Mouse (Mus musculus): ENCODE data around the gene Nepro. TPM values are rescaled to one million over a fixed set of nuclear protein-coding genes. Genes with fewer than 3 reads are reported as not detected.
A peak's percentile ranks its signal among the peaks of the same experiment; 100 is the strongest.

The Nepro gene
- polyA plus RNA-seq, 1 experiment from 2014 or later, result 7.0 TPM

- H3K4me2 ChIP-seq, result no peak overlapping the region
- no peak for ATAC-seq (replicated peaks; ENCODE audit: insufficient number of reproducible peaks, low FRiP score, low TSS enrichment)
- no peaks in the 10 kb centered on the region; the same call in 1 of the 2 replicates for H3K4me1 ChIP-seq (ENCODE audit: control insufficient read depth, insufficient read depth, low read length)
- 65% methylated on average over 7 of the region's 7 CpGs for WGBS (ENCODE audit: insufficient replicate concordance)
- H3K27me3 ChIP-seq (ENCODE audit: control insufficient read depth, insufficient read depth, low read length), result no peaks in the 10 kb centered on the region
- no peaks in the 10 kb centered on the region for H3K9me3 ChIP-seq (replicated peaks; ENCODE audit: control insufficient read depth, low read length)
- H3K9ac ChIP-seq (ENCODE audit: low read depth, low read length), result no peak overlapping the region
- H3K4me3 ChIP-seq (ENCODE audit: low read depth, low read length), result no peak overlapping the region
- 0 out of 2 replicates have a peak, but pooled peaks cover 3% of the 10 kb centered on the region for H3K36me3 ChIP-seq (ENCODE audit: control insufficient read depth, insufficient read depth, low read length)
- H3K27ac ChIP-seq (ENCODE audit: low read depth, low read length), result no peak overlapping the region
These were observed 4.8 kb upstream of the Nepro start for GRCm38 (mm10) chr16:44719349-44719748.

- no peaks in the 10 kb centered on the region for H3K27me3 ChIP-seq (ENCODE audit: control insufficient read depth, insufficient read depth, low read length)
- 78% methylated on average over 3 of the region's 3 CpGs for WGBS (ENCODE audit: insufficient replicate concordance)
- no peak overlapping the region for H3K27ac ChIP-seq (ENCODE audit: low read depth, low read length)
- no peaks in the 10 kb centered on the region for H3K9me3 ChIP-seq (replicated peaks; ENCODE audit: control insufficient read depth, low read length)
- H3K4me1 ChIP-seq (ENCODE audit: control insufficient read depth, insufficient read depth, low read length), result peaks cover 4% of the 10 kb centered on the region
- H3K4me2 ChIP-seq, result no peak overlapping the region
- no peak overlapping the region for H3K9ac ChIP-seq (ENCODE audit: low read depth, low read length)
- H3K36me3 ChIP-seq (ENCODE audit: control insufficient read depth, insufficient read depth, low read length), result 0 out of 2 replicates have a peak, but pooled peaks cover 3% of the 10 kb centered on the region
- H3K4me3 ChIP-seq (ENCODE audit: low read depth, low read length), result no peak overlapping the region
- no peak for ATAC-seq (replicated peaks; ENCODE audit: insufficient number of reproducible peaks, low FRiP score, low TSS enrichment)
These were observed 3.6 kb upstream of the Nepro start for GRCm38 (mm10) chr16:44720518-44720917.

GRCm38 (mm10) chr16:44722666-44723065, 1.4 kb upstream of the Nepro start:
- Histone ChIP-seq H3K4me2 (0 out of 2 replicates have a peak overlapping the region, but pooled peaks have one; percentile 14), H3K4me1 (ENCODE audit: control insufficient read depth, insufficient read depth, low read length) (peaks cover 4% of the 10 kb centered on the region), H3K4me3 (ENCODE audit: low read depth, low read length) (no peak overlapping the region), H3K27ac (ENCODE audit: low read depth, low read length) (no peak overlapping the region), H3K9ac (ENCODE audit: low read depth, low read length) (no peak overlapping the region), H3K9me3 (replicated peaks; ENCODE audit: control insufficient read depth, low read length) (no peaks in the 10 kb centered on the region), H3K27me3 (ENCODE audit: control insufficient read depth, insufficient read depth, low read length) (no peaks in the 10 kb centered on the region), H3K36me3 (ENCODE audit: control insufficient read depth, insufficient read depth, low read length) (0 out of 2 replicates have a peak, but pooled peaks cover 3% of the 10 kb centered on the region)
- WGBS (ENCODE audit: insufficient replicate concordance), result 65% methylated on average over 2 of the region's 2 CpGs
- ATAC-seq (replicated peaks; ENCODE audit: insufficient number of reproducible peaks, low FRiP score, low TSS enrichment), result no peak

GRCm38 (mm10) chr16:44724847-44725246, 746 bp downstream of the Nepro start:
- peak; percentile 19; the same call in 1 of the 2 replicates for ATAC-seq (replicated peaks; ENCODE audit: insufficient number of reproducible peaks, low FRiP score, low TSS enrichment)
- under 1% methylated on average over 14 of the region's 14 CpGs for WGBS (ENCODE audit: insufficient replicate concordance)
- Histone ChIP-seq H3K4me3 (ENCODE audit: low read depth, low read length) (peak overlapping the region; percentile 63), H3K9me3 (replicated peaks; ENCODE audit: control insufficient read depth, low read length) (no peaks in the 10 kb centered on the region), H3K9ac (ENCODE audit: low read depth, low read length) (peak overlapping the region; percentile 83), H3K27ac (ENCODE audit: low read depth, low read length) (peak overlapping the region; percentile 93), H3K4me1 (ENCODE audit: control insufficient read depth, insufficient read depth, low read length) (peaks cover 4% of the 10 kb centered on the region), H3K27me3 (ENCODE audit: control insufficient read depth, insufficient read depth, low read length) (no peaks in the 10 kb centered on the region), H3K4me2 (peak overlapping the region; percentile 79), H3K36me3 (ENCODE audit: control insufficient read depth, insufficient read depth, low read length) (peaks cover 9% of the 10 kb centered on the region; the same call in 1 of the 2 replicates)

- peaks cover 6% of the 10 kb centered on the region; the same call in 1 of the 2 replicates for H3K36me3 ChIP-seq (ENCODE audit: control insufficient read depth, insufficient read depth, low read length)
- H3K4me1 ChIP-seq (ENCODE audit: control insufficient read depth, insufficient read depth, low read length), result peaks cover 4% of the 10 kb centered on the region
- H3K4me3 ChIP-seq (ENCODE audit: low read depth, low read length), result peak overlapping the region; percentile 63
- no peak overlapping the region for H3K27ac ChIP-seq (ENCODE audit: low read depth, low read length)
- no peaks in the 10 kb centered on the region for H3K9me3 ChIP-seq (replicated peaks; ENCODE audit: control insufficient read depth, low read length)
- H3K9ac ChIP-seq (ENCODE audit: low read depth, low read length), result peak overlapping the region; percentile 83
- no peak for ATAC-seq (replicated peaks; ENCODE audit: insufficient number of reproducible peaks, low FRiP score, low TSS enrichment)
- no peaks in the 10 kb centered on the region for H3K27me3 ChIP-seq (ENCODE audit: control insufficient read depth, insufficient read depth, low read length)
- peak overlapping the region; percentile 79 for H3K4me2 ChIP-seq
- 40% methylated on average over 14 of the region's 14 CpGs for WGBS (ENCODE audit: insufficient replicate concordance)
These were observed 1.5 kb downstream of the Nepro start for GRCm38 (mm10) chr16:44725286-44726223.

GRCm38 (mm10) chr16:44727525-44727924, 3.4 kb downstream of the Nepro start:
- Histone ChIP-seq H3K27ac (ENCODE audit: low read depth, low read length) (no peak overlapping the region), H3K4me1 (ENCODE audit: control insufficient read depth, insufficient read depth, low read length) (peaks cover 4% of the 10 kb centered on the region), H3K36me3 (ENCODE audit: control insufficient read depth, insufficient read depth, low read length) (peaks cover 17% of the 10 kb centered on the region), H3K4me2 (no peak overlapping the region), H3K9me3 (replicated peaks; ENCODE audit: control insufficient read depth, low read length) (no peaks in the 10 kb centered on the region), H3K4me3 (ENCODE audit: low read depth, low read length) (no peak overlapping the region), H3K9ac (ENCODE audit: low read depth, low read length) (no peak overlapping the region), H3K27me3 (ENCODE audit: control insufficient read depth, insufficient read depth, low read length) (no peaks in the 10 kb centered on the region)
- no peak for ATAC-seq (replicated peaks; ENCODE audit: insufficient number of reproducible peaks, low FRiP score, low TSS enrichment)
- WGBS (ENCODE audit: insufficient replicate concordance), result 92% methylated on average over 3 of the region's 3 CpGs

GRCm38 (mm10) chr16:44734059-44734458, 10.0 kb downstream of the Nepro start:
- Histone ChIP-seq H3K4me3 (ENCODE audit: low read depth, low read length) (no peak overlapping the region), H3K4me1 (ENCODE audit: control insufficient read depth, insufficient read depth, low read length) (no peaks in the 10 kb centered on the region), H3K4me2 (no peak overlapping the region), H3K9ac (ENCODE audit: low read depth, low read length) (no peak overlapping the region), H3K9me3 (replicated peaks; ENCODE audit: control insufficient read depth, low read length) (no peaks in the 10 kb centered on the region), H3K36me3 (ENCODE audit: control insufficient read depth, insufficient read depth, low read length) (peaks cover 39% of the 10 kb centered on the region), H3K27ac (ENCODE audit: low read depth, low read length) (no peak overlapping the region), H3K27me3 (ENCODE audit: control insufficient read depth, insufficient read depth, low read length) (no peaks in the 10 kb centered on the region)
- ATAC-seq (replicated peaks; ENCODE audit: insufficient number of reproducible peaks, low FRiP score, low TSS enrichment), result no peak
- 84% methylated on average over 3 of the region's 3 CpGs for WGBS (ENCODE audit: insufficient replicate concordance)

- peaks cover 33% of the 10 kb centered on the region for H3K36me3 ChIP-seq (ENCODE audit: control insufficient read depth, insufficient read depth, low read length)
- no peak overlapping the region for H3K27ac ChIP-seq (ENCODE audit: low read depth, low read length)
- no peak for ATAC-seq (replicated peaks; ENCODE audit: insufficient number of reproducible peaks, low FRiP score, low TSS enrichment)
- 90% methylated on average over 5 of the region's 5 CpGs for WGBS (ENCODE audit: insufficient replicate concordance)
- no peak overlapping the region for H3K4me2 ChIP-seq
- H3K9ac ChIP-seq (ENCODE audit: low read depth, low read length), result no peak overlapping the region
- H3K9me3 ChIP-seq (replicated peaks; ENCODE audit: control insufficient read depth, low read length), result no peaks in the 10 kb centered on the region
- H3K4me3 ChIP-seq (ENCODE audit: low read depth, low read length), result no peak overlapping the region
- no peaks in the 10 kb centered on the region for H3K4me1 ChIP-seq (ENCODE audit: control insufficient read depth, insufficient read depth, low read length)
- H3K27me3 ChIP-seq (ENCODE audit: control insufficient read depth, insufficient read depth, low read length), result no peaks in the 10 kb centered on the region
These were observed 11.6 kb downstream of the Nepro start for GRCm38 (mm10) chr16:44735676-44736075.

All from heart, embryonic 11.5 days (tissue).